Mouse (Mus musculus) lung, postnatal 25 days (tissue): ENCODE results near the gene Lin7b.
"Not testable (repeated sequence)": the region's sequence is repeated elsewhere in the genome, so short reads cannot be mapped to it uniquely, and the experiment has no call there.

ENCODE experiments used
- DNase-seq: peaks from one replicate; pipeline ENCODE4 v3.0.0; 2022; ENCODE audit warnings: low spot score

The Lin7b gene

DNA sequence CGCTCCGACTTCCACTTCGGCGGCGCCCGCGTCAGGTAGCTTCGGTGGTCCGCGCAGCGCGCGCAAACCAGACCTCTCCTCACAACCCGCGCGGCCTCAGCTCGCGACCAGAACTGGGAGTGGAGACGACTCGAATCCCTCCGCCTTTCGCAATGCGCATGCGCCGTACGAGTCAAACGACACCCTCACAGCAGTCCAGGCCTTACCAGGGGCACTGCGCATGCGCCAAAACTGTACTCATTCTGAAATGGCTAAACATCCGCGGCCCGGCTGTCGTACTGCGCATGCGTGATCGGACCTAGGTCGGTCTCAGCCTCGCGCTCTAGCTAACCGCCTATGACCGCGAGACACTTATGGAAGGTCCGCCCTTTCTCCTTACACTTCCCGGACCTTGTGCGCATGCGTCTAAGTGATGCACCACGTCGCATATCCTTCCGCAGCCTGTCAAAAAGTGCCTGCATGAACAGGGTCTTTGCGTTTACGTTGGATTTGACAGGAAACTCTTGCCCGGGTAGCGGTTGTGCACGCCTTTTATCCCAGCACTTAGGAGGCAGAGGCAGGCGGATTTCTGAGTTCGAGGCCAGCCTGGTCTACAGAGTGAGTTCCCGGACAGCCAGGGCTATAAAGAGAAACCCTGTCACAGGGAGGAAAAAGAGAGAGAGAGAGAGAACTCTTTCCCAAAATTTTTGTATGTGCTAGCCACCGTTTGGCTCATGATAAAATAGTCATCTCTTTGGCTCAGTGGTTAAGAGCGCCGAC, 25.4 kb upstream of the Lin7b start, which contains the start of gene Snrnp70:
Gene Snrnp70, minus strand, starts transcription at position 165 of the 759 bp plus-strand sequence.
- peak; percentile 100 for DNase-seq

DNA sequence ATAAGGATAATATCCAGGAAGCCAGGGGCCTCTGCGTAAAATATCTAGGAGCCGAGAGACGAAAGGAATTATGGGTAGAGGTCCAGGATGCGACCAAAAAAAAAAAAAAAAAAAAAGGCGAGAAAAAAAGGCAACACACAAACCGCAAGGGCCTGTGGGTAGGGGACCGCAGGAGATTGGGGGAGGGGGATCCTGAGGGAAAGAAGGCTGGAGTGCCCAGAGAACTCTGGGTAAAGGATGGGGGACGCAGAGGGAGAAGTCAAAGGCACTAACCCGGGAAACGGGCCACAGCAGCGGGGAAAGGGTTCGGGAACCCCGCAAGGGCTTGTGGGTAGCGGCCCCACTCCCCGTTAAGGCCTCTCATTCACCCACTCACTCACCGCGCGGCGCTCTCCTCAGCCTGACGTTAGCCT, 24.8 kb upstream of the Lin7b start:
- no peak for DNase-seq

DNA sequence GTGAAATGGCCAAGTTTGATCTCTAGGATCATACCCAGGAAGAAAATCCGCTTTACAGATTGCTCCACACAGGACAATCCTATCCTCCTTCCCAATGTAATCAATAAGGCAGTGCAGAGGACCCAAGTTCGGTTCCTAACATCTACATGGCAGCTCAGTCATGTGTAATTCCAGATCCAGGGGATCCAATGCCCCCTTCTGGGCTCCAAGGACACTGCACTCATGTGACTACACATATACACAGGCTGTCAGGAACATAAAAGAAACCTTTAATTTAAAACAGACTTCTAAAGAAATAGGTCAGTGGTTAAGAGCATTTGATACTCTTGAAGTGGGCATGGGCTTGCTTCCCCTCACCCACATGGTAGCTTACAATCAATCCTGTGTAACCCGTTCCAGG, 15.7 kb upstream of the Lin7b start:
- DNase-seq, result no peak

DNA sequence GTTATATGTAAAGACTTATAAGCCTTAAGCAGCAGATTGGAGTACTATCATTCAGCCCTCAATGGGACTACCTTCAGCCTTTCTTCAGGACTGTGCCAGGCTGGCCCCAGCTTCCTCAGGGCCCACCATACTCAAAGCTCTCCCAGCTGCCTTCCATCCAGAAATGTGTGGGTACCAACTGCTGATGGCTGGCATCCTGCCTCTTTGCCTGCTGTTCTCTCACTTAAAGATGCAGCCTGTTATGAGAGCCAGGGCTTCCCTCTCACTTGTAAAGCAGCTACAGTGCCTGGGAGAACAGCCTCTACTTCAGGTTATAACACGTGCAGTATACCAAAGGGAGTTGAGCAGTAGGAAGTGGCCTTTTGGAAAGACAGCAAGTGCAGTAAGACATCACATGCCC, 5.7 kb upstream of the Lin7b start:
- DNase-seq, result no peak

DNA sequence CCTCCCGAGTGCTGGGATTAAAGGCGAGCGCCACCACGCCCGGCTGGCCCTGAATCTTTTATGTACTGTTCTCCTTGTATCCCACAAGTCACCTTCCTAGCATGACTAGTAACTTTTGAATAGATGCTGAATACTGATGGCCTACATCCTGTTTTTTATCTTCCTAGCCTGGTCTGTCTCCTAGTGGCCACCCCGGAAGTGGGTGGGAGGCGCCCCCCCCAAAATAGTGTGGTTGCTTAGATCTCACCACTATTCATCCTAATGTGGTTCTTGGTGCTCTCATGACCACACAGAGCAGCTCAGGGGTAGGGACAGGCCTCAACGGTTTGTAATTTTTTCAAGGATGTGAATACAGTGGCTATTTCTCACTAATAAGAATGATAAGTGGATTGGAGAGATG, 4.2 kb upstream of the Lin7b start:
- no peak for DNase-seq

DNA sequence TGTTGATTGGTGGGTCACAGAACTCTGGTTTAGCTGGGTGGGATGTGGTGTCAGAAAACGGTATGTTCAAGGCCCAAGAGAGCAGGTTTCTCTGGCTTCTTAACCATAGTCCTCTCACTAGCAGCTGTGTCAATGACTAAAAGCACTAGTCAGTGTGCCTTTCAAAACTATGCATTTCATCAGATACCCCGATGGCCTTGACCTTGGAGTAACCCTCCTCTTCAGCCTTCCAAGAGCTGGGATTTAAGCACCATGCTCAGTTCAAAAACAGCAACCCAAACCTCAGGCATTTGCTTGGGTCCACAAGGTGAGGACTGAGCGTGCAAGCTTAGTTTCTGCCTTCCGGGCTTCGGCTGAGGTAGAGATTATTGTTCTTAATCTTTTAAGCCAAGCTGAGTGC, 2.0 kb upstream of the Lin7b start:
- DNase-seq, result no peak

DNA sequence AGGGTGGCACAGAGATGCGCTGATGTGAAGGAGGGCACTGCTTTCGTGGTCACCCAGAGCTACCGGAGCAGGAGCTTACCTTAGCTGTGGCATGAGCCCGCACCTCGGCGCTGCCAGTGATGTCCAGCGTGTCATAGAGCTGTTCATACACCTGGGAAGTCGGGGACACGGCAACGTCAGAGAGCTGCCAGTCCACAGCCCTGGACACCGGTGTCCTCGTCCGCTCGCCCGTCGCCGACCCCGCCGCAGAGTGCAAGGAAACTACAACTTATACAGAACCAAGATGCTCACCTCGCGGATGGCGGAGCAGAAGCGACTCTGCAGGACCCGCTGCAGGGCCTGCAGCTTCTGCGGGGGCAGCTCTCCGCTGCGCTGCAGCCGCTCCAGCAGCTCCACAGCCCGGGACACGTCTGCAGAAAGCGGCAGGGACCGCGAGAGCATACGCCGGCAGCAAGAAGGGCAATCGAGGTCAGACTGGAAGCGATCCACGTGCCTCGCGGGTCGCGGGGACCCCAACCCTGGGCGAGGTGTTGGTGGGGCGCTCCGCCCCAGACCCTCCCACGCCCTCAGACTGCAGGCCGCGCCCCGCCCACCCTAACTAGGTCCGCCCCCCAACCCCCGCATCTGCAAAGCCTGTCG, 428 bp downstream of the Lin7b start:
- no peak for DNase-seq

DNA sequence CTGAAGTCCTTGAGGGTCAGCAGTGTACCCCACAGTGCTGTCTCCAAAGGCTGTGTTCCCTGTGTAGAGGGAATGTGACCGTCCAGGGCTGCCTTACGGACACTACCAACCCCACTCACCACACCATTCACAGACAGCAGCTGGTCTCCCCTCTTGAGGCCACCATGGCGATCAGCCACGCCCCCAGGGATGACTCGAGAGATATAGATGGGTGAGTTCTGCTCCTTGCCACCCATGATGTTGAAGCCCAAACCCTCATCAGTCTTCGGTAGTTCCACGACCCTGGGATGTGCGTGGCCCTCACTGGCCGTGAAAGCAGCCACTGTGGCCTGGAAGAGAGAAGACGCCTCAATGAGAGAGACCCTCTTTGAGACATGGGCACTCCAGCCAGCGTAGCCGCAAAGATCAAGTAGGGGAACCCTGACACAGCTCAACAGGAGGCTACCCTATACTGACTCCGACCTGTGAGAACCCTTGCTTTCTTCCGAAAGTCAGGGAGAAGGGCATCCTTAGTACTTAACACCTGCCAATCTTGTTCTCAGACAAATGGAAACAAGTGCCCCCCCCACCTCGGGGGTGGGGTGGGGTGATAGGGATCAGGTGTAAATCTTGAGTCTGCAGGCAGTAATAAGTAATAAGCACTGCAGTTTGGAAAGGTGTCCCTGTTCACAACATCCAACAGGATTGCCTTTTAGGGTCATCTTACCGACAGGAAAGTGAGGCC, 1.2 kb downstream of the Lin7b start:
- no peak for DNase-seq

DNA sequence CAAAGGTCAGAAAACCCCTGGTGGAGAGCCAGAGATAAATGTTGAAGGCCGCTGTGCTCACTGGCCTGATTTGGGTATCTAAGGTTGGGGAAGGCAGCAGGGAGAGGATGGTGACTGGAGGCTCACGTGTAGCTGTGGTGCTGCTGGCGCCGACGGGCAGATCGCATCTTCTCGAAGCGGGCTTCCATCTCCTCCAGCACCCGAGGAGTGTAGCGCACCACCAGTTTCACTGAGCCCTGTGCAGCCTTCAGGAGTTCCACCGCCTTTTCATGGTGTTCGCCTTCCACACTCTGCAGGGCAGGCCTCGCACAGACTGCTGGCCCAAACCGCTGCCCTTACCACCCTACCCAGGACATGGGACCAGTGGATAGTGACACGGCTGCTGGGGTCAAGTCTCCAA, 2.2 kb downstream of the Lin7b start:
- no peak for DNase-seq

DNA sequence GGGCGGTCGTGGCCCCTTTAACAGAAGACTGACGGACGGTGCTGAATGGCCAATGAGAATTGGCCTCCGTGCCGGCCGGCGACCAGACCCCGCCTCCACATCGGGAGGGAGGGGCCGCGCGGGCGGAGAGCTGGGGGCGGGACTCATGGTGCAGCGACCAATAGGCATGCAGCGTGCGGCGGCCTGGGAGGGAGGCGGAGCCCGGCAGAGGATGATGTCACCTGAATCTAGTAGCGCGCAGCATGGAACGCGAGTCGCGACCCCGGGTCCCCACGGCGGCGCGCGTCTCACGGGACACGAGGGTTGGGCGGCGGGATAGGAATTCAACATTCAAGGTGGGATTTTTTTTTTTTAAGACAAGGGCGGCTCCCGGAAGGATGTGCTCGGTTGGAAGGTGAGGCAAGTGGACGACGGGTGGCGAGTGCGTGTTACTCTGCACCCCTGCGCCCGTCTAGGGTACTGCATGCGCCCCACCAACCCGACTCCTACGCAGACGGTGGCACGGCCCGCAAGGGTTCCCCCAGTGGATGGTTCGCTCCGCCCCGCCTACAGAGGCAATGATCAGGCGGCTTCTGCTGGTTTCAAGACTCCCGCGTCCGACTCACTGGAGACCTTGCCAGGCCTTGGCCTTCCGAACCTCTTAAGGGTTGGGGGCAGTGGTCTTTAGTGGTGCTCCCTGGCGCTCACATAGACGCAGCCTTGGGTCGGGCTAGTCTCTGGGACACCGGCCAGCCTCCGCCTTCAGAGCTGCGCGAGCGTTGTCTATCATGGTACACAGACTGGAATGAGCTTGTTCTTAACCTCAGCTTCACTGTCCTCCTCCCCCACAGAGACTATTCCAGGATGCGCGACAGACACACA, 3.1 kb downstream of the Lin7b start:
- peak; percentile 96 for DNase-seq

DNA sequence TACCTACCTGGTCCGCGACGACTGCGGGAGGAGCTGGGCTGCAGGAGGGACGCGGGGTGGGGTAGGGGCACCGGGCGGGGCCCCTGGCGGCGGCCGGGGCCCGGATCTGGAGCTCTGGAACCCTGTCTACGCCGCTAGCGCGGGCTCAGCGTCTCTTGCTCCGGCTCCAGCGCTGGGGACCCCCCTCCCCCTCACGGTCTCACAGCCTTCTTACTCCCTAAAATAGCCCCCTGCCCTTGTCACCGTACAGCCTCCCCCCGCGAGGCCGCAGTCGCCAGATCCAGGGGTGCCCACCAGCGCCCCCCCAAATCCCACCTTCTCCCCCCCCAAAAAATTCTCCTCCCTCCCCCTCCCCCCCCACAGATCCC, 3.7 kb downstream of the Lin7b start, which contains the start of gene Ppfia3:
Gene Ppfia3, minus strand, starts transcription at position 368 of the 368 bp plus-strand sequence.
- DNase-seq, result no peak

DNA sequence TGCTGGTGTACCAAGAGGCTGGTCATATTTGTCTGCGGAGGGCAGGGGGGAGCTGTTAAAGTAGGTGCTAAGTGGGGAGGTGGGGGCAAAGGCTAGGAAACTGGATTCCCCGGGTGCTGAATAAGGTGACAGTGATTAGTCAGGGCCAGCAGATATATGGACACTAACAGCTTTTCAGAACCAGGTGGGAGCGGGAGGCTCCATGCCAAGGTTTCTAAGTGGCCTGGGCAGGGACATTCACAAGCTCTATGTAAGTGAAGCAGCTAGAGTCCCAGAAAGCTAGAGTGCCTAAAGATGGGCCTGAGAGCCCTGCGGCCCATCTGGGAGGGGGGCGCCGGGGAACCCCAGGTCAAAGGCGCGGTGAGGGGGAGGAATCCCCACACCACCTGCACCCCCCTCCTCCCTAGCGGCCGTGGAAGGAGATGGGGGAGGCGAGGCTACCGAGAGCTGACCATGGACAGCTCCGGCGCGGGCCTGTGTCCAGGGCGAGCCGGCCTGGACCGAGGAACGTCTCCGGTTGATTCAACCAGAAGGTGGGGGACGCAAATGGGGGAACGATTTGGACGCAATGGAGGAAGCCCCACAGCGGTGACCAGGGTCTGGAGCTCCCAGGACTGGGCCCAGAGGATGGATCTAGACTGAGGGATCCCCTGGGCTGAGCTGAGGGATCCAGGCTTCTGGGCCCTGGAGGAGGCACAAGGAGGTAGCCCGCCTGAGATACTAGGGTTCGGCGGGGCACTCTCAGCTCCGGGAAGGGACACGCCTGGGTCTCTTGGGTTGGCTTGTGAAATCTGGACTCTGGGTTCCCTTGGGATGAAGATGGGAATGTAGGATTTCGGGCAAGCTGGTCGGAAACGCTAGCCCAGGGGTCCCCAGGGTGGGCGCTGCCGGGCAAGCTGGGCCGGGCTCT, 4.4 kb downstream of the Lin7b start:
- DNase-seq, result no peak

DNA sequence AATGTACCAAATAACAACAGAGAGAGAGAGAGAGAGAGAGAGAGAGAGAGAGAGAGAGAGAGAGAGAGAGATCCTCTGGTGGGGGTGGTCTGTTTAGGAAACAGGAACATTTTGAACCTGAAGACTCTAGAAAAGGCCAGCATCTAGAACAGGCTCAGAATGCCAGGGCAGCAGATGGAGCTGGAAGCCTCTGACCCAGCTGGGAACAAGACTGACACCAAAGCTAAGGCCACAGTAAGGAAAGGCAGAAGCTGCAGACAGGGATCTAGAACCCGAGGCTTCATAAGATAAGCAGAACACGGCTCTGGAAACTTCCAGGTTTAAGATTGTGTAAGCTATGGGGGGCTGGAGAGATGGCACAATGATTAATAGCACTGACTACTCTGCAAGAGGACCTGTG, 6.4 kb downstream of the Lin7b start:
- no peak for DNase-seq

DNA sequence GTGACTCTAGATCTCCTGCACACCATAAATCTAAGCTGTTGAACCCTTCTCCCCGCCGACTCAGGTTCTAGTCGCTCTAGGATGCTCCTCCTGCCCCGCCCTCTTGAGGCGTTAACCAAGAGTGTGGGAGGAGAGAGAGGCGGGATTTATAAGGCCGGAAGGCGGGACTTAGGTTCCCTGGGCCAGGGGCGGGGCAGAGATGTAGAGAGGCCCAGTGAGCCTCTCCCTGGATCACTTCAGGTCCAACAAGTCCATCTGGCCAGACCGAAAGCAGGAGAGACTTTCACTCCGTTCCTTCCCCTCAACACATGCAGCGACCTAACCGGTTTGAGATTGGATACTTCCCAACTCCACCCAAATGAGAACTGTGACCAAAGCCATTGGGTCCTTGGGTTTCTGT, 7.6 kb downstream of the Lin7b start:
- peak; percentile 68 for DNase-seq

DNA sequence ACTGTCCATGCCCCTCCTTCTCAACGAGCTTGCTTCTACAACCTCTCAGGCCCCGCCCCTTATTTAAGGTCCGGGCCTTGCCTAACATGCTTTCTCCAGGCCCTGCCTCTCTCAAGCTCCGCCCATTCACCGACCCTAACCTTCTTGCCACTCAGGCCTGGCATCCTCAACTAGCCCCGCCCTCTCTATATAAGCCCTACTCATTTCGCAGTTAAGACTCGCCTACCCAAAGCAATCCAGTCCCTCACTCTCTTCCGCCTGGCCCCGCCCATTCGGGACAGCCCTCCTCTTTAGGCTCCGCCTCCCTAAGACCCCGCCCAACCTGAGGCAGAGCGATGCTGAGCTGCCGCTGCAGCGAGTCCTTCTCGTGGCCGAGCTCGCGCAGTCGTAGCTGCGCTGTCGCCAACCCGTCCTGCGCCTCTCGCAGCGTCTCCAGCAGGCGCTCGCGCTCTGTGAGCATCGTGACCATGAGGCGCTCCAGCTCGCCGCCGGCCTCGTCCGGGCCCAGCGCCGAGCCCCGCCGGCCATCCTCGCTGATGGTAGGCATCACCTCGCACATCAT, 9.1 kb downstream of the Lin7b start:
- DNase-seq, result peak; percentile 79

DNA sequence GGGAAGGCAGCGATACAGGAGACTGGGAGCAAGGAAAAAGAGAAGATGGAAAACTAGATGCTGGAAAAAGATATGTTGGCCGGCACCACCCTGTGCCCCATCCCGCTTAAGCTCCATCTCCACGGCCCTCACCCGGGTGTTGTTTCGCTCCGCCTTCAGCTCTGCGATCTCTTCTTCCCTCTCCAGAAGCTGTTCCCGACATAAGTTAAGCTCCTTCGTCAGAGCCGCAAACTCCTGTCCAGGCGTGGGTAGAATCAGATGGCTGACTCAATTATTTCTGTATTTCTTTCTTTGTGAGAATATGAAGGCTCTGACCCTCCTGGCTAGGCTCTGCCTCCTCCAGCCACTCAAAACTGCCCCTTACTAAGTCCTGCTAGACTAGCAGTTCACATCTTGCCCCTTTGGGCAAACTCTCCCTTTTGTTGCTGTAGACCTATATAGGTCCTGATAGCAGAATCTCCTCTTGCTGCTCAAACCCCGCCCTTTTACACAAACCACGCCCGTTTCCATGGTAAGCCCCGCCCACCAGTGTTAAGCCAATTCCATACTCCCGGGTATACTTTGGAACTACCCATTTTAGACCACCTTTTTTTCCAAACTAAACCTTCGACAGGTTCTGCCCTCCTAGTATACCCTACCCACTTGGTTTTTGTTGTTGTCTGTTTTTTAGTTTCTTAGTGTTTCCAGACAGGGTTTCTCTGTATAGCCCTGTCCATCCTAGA, 9.8 kb downstream of the Lin7b start:
- DNase-seq, result no peak

DNA sequence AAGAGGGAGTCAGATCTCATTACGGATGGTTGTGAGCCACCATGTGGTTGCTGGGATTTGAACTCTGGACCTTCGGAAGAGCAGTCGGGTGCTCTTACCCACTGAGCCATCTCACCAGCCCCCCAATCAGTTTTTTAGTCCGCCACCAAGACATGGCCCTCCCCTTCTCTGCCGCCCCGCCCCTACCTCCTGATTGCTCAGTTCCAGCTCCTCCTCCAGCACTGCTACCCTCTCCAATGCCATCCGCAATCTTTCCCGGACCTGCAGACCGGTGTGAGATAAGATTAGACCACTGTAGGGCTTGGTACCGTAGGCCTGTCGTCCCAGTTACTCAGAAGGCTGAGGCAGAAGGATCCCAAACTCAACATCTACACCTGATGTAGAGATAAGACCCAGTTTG, 11.3 kb downstream of the Lin7b start:
- not testable (repeated sequence) for DNase-seq

DNA sequence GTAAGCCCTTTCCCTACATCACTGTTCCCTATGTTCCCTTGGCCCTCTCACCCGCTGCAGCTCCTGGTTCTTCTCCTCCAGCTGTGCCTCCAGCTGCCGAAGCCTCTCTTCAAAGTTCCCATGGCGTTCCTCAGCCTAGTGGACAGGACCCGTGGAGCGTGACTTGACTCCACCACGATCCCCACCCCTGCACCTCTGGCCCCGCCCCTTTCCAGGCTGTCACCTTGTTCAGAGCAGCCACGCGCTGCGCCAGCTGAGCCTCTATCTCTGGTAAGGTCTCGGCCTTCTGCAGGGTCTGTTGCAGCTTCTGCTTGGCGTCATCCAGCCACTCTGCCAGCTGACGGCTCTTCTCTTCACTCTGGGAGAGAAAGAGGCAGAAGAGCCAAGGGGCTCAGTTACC, 14.3 kb downstream of the Lin7b start:
- no peak for DNase-seq

DNA sequence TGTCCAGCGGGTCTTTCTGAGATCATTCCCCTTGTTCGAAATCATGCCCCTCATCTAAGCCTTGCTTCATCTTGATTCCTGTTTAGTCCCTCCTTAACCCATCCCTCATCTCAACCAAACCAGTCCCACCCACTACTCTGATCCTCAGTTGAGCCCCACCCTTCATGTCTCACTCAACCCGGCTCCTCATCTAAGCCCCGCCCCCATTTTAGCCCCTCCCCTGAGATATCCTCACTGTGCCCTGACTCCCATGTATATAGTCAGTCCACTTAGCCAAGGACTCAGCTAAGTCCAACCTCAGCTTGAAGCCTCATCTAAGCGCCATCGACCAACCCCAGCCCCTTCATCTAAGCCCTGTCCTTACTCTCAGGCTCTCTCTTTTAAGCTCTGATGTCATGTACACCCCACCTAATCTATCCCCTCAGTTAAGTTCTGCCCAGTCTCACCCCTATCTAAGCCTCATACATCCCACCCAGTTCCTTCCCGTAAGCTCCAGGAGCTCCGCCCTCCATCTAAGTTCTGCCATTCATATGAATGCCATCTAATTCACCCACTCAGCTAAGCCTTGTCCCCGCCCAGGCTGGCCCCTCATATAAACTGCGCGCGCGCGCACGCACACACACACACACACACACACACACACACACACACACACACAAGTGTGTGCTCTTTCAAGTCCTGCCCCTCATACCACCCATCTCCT, 14.9 kb downstream of the Lin7b start:
- no peak for DNase-seq
